Mouse (Mus musculus) small intestine, adult 2 months (tissue): ENCODE data around the gene Tomm40.

Experiments
- CTCF ChIP-seq: fragments of 200-500 bp; IDR thresholded peaks from 2 replicates; pipeline ENCODE4 v1.5.1; 2012; ENCODE audit warnings: low read depth, mild to moderate bottlenecking, control low read depth, inconsistent platforms, low read length, moderate library complexity, mixed read lengths; ENCODE audit not compliant: insufficient replicate concordance, insufficient read length; ENCODE audit errors: extremely low read depth
- POLR2A ChIP-seq: fragments of 200-500 bp; IDR thresholded peaks from 2 replicates; pipeline ENCODE4 v1.6.1; 2012; ENCODE audit warnings: low read depth, mild to moderate bottlenecking, control low read depth, inconsistent platforms, low read length, moderate library complexity

DNA sequence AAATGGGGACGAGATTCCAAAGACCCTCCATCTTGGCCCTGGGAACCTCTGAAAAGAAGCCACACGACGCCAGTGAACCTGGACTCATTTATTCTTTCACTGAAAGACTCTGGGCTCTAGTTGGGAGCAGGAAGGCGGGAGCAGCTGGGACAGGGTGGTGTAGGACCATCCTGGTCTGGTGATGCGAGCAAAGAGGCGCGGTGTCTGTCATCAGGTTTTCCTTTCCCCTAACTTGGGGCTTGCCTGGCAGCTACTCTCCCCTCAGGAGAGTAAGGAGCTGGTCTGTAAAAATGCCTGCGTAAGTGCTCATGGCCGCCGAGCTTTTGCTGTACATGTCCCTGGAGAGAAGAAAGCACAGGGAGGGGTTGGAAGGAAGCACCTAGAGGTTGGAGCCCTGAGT is 43.7 kb downstream of the Tomm40 start:
- TF ChIP-seq CTCF (no peak), POLR2A (no peak)
